9 mouse cellular contexts compared by ENCODE assay signal in genomic region chr3:122043799-122044547, GRCm38 (mm10). TPM values are rescaled to one million over a fixed set of nuclear protein-coding genes. Genes with fewer than 3 reads are reported as not detected.
A peak's percentile ranks its signal among the peaks of the same experiment; 100 is the strongest.
DNase-seq lines count a peak whose midpoint lies in the region; ATAC-seq and TF ChIP-seq lines count a peak whose summit lies in the region.
"Had no signal": no experiment of that assay in that cellular context is flagged by ENCODE, and none has a peak within 500 bp of the region (broad histone marks: within the 10 kb centered on the region; RNA-seq: fewer than 3 reads in every experiment).

TSS of gene Abca4 (plus strand) at chr3:122044443.

- peaks cover 51% of the 10 kb centered on the region for H3K4me1 ChIP-seq in heart, embryonic 11.5 days (ENCODE audit: control insufficient read depth, insufficient read depth, low read length)
- H3K4me1 ChIP-seq in hindbrain, embryonic 11.5 days (replicated peaks; ENCODE audit: control insufficient read depth, insufficient read depth, low read length) = peaks cover 19% of the 10 kb centered on the region
- peaks cover 22% of the 10 kb centered on the region for H3K4me1 ChIP-seq in midbrain, embryonic 11.5 days (ENCODE audit: control insufficient read depth, insufficient read depth, low read length)

- peak within 1 kb of the TSS; percentile 62 for H3K27ac ChIP-seq in heart, embryonic 11.5 days (ENCODE audit: low read depth, low read length)
- H3K27ac ChIP-seq in hindbrain, embryonic 11.5 days (ENCODE audit: low read depth, low read length) = no peak within 1 kb of the TSS
- H3K27ac ChIP-seq in midbrain, embryonic 11.5 days (ENCODE audit: low read depth, low read length) = no peak within 1 kb of the TSS

- H3K27me3 ChIP-seq in heart, embryonic 11.5 days (ENCODE audit: control insufficient read depth, insufficient read depth, low read length) = no peaks in the 10 kb centered on the region
- H3K27me3 ChIP-seq in hindbrain, embryonic 11.5 days (ENCODE audit: control insufficient read depth, insufficient read depth, low read length) = peaks cover 28% of the 10 kb centered on the region
- H3K27me3 ChIP-seq in midbrain, embryonic 11.5 days (ENCODE audit: control insufficient read depth, insufficient read depth, low read length) = peaks cover 65% of the 10 kb centered on the region

- H3K36me3 ChIP-seq in heart, embryonic 11.5 days (ENCODE audit: control insufficient read depth, insufficient read depth, low read length) = no peaks in the 10 kb centered on the region
- H3K36me3 ChIP-seq in hindbrain, embryonic 11.5 days (ENCODE audit: control insufficient read depth, insufficient read depth, low read length) = no peaks in the 10 kb centered on the region
- H3K36me3 ChIP-seq in midbrain, embryonic 11.5 days (ENCODE audit: control insufficient read depth, insufficient read depth, low read length) = no peaks in the 10 kb centered on the region

- H3K4me3 ChIP-seq in heart, embryonic 11.5 days (ENCODE audit: low read depth, low read length) = no peak within 1 kb of the TSS
- H3K4me3 ChIP-seq in hindbrain, embryonic 11.5 days (ENCODE audit: low read depth, low read length) = peak within 1 kb of the TSS; percentile 11; the same call in 1 of the 2 replicates
- peak within 1 kb of the TSS; percentile 14; the same call in 1 of the 2 replicates for H3K4me3 ChIP-seq in midbrain, embryonic 11.5 days (ENCODE audit: low read depth, low read length)

- ATAC-seq in heart, embryonic 11.5 days (replicated peaks; ENCODE audit: insufficient number of reproducible peaks, low FRiP score, low TSS enrichment) = no peak
- ATAC-seq in hindbrain, embryonic 11.5 days (ENCODE audit: low FRiP score) = no peak
- peak; percentile 64; the same call in 1 of the 2 replicates for ATAC-seq in midbrain, embryonic 11.5 days (ENCODE audit: low FRiP score)
- no peak for ATAC-seq in CD4-positive, CD25-positive, alpha-beta regulatory T cell, adult 4 months

- H3K9ac ChIP-seq in heart, embryonic 11.5 days (ENCODE audit: low read depth, low read length) = 0 out of 2 replicates have a peak within 1 kb of the TSS, but pooled peaks have one; percentile 25
- H3K9ac ChIP-seq in hindbrain, embryonic 11.5 days (ENCODE audit: low read depth, low read length) = peak within 1 kb of the TSS; percentile 48; the same call in 1 of the 2 replicates
- peak within 1 kb of the TSS; percentile 46 for H3K9ac ChIP-seq in midbrain, embryonic 11.5 days (ENCODE audit: low read length)

- no peaks in the 10 kb centered on the region for H3K9me3 ChIP-seq in heart, embryonic 11.5 days (replicated peaks; ENCODE audit: control insufficient read depth, low read length)
- H3K9me3 ChIP-seq in hindbrain, embryonic 11.5 days (ENCODE audit: control insufficient read depth, low read length) = no peaks in the 10 kb centered on the region
- no peaks in the 10 kb centered on the region for H3K9me3 ChIP-seq in midbrain, embryonic 11.5 days (ENCODE audit: control insufficient read depth, low read length)

- WGBS in heart, embryonic 11.5 days (ENCODE audit: insufficient replicate concordance) = 14% methylated on average over 26 of the region's 26 CpGs
- WGBS in hindbrain, embryonic 11.5 days = 7% methylated on average over 26 of the region's 26 CpGs
- 1% methylated on average over 26 of the region's 26 CpGs for WGBS in midbrain, embryonic 11.5 days

- DNase-seq in heart, adult 11 months = no peak
- peak; percentile 86 for DNase-seq in brain, embryonic 14.5 days (ENCODE audit: low read depth)
- DNase-seq in hindbrain, embryonic 11.5 days (ENCODE audit: low spot score) = peak; percentile 59
- peak; percentile 96 for DNase-seq in midbrain, embryonic 11.5 days (ENCODE audit: low spot score, missing footprints)
- no peak for DNase-seq in layer of hippocampus, adult 11-12 months (ENCODE audit: low spot score)
- DNase-seq in left cerebral cortex, adult 8-10 months (ENCODE audit: low spot score in 2 of 2) = no peak
- DNase-seq: adrenal gland, postnatal 10 days had no signal

- peak within 1 kb of the TSS; percentile 45 for H3K4me2 ChIP-seq in heart, embryonic 11.5 days
- peak within 1 kb of the TSS; percentile 19 for H3K4me2 ChIP-seq in hindbrain, embryonic 11.5 days (replicated peaks; ENCODE audit: low read depth, low read length)
- H3K4me2 ChIP-seq in midbrain, embryonic 11.5 days = peak within 1 kb of the TSS; percentile 45

- TF ChIP-seq CTCF in brain, embryonic 14.5 days (IDR thresholded peaks at IDR 0.05; ENCODE audit: borderline replicate concordance, extremely low read depth, insufficient read depth, insufficient read length) = no peak

- no peak for TF ChIP-seq POLR2A in brain, embryonic 14.5 days (IDR thresholded peaks at IDR 0.05; ENCODE audit: borderline replicate concordance, extremely low read depth, insufficient read depth, insufficient read length, poor library complexity, severe bottlenecking)

RNA-seq across cellular contexts. Expression of gene Abca4, which starts in this region (rescaled TPM):
- polyA plus RNA-seq in heart, embryonic 11.5 days (2014; fragmentation: Nextera tagmentation; extraction: Ambion mirVana) = 3.1 and 5.1 TPM in 2 replicates
- polyA plus RNA-seq in brain, embryonic 14.5 days (2012; rRNA removed) = 1.9 and 5.0 TPM in 2 replicates
- 1.4 and 2.1 TPM in 2 replicates for polyA plus RNA-seq in hindbrain, embryonic 11.5 days (2014; fragmentation: Nextera tagmentation; extraction: Ambion mirVana)
- 2.2 and 2.3 TPM in 2 replicates for polyA plus RNA-seq in midbrain, embryonic 11.5 days (2014; fragmentation: Nextera tagmentation; extraction: Ambion mirVana)
- polyA plus RNA-seq in CD4-positive, CD25-positive, alpha-beta regulatory T cell, adult 4 months (2017; shearing (Covaris generic)) = not detected
- 1 to 10 TPM; 3.1 to 3.3 (median 3.2) TPM for total RNA-seq in left cerebral cortex, adult 8-10 months (2022)

Comparison
In these comparisons a context has a peak if more than half of its experiments do, and no peak if none do; other contexts are left out.
1. DNase-seq: peak in brain, embryonic 14.5 days (single experiment), hindbrain, embryonic 11.5 days (single experiment) and midbrain, embryonic 11.5 days (single experiment); none in heart, adult 11 months (single experiment), layer of hippocampus, adult 11-12 months (single experiment) and left cerebral cortex, adult 8-10 months (0 of 2).
2. Peak in every context shown above with its lines, with median percentiles within 50 percentile points of each other: H3K4me2 ChIP-seq and H3K9ac ChIP-seq.